Mouse (Mus musculus) kidney, postnatal 4 days (tissue): ENCODE results near the gene Pcx.

Experiments used
- DNase-seq, 2 experiments: peaks; one replicate each; pipeline ENCODE4 v3.0.0; 2021; ENCODE audit warnings: mixed read lengths in 2 of 2

The Pcx gene

DNA sequence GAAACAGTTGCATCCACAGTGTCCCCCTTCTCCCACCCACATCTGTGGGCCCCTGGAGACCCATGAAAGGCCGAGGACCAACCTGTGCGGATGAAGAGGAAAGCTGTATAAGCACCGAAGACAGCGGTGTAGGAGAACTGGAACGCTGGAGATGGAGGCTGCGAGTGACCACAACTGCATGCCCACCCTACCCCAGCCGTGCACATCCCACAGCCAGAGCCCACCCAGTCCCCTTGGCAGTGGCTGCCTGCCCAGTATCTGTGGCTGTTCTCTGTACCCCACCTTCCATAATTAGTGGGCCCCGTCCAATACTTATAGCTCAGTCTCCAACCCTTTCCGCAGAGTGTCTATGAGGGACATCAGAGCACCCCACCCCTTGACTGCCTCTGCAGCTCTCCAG lies 113.1 kb downstream of the Pcx start:
- no peak for DNase-seq

DNA sequence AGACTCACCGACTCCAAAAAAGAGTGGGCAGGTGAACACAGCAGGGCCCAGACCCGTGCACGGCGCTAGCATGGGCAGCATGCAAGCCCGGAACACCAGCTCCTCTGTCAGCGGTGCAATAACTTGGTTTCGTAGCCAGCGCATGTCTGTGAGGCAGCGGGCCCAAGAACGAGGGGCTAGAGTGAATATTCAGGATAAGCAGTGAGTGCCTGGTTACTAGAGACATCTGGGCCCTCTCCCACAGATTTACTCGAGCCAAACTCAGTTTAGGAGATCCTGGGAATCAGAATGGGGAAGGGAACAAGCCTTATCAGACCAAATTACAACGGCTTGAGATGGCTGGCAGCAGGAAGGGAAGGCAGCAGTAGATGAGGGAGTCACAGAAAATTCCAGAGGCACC lies 113.7 kb downstream of the Pcx start:
- no peak for DNase-seq

- no peak for DNase-seq
These were observed 114.3 kb downstream of the Pcx start for GRCm38 (mm10) chr19:4624406-4625178.

- DNase-seq = peak; percentile 95 to 97
These were observed 115.0 kb downstream of the Pcx start, which contains the start of gene Rce1 for GRCm38 (mm10) chr19:4625179-4625828. Rce1 (minus strand) TSS chr19:4625641.

DNA sequence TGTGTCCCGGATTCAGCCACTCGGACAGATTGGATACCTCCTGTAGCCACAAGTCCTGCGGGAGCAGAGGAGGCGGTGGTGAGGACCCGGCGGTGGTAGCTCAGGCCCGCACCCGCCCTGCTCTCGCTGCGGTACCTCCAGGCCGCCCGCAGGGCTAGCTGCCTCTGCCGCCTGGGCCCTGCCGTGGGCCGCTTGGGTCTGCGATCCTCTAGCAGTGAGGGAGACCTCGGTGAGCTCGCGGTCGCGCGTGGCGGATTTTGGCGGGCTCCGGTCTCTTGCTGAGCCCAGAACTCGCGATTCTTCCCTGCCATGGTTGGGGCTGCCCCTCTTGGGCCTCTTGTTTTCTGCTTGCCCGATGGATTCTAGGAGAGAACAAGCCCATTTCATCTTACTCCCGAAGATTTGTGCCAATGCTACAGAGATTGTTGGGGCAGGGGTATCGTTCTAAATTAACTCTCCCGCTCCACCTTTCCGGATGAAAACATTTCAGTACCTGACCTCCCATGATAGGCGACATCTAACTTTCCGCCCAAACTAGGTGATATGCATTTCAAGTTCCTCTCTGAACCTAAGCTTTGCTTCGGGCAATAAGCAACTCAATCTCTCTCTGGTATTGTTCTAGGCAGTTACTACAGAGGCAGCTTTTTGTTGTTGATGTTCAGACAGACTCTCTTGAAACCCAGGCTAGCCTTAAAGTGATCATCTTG lies 115.7 kb downstream of the Pcx start:
- no peak for DNase-seq

DNA sequence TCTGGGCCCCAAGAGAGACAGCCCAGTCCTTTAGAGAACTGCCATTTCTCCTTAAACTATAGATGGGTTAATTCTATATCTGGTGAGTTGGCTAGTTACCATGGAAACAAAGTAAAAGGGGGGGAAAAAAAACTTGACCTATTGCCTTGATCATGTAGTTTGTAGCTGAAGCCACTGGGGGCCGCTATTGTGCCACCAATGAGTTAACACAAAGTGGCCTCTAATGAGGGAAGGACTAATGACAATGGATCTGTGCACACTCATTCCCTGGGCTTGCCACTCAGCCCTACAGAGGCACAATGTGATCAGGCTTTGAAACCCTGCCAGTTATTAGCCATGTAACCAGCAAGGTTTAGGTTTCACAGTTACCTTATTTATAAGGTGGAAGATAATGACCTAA lies 118.5 kb downstream of the Pcx start:
- DNase-seq = peak; percentile 82 to 86

DNA sequence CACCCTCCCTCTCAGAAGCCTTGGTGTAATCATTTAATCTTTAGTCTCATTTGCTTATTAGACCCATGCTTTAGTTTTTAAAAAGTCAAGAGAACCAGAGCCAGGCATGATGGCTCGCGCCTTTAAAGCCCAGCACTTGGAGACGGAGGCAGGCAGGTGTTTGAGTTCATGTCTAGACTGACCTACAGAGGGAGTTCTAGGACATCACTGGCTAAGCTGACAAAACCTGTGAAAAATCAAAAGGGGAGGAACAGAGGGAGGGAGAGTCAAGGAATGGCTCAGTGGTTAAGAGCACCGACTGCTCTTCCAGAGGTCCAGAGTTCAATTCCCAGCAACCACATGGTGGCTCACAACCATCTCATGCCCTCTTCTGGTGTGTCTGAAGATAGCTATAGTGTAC lies 125.7 kb downstream of the Pcx start:
- no peak for DNase-seq

DNA sequence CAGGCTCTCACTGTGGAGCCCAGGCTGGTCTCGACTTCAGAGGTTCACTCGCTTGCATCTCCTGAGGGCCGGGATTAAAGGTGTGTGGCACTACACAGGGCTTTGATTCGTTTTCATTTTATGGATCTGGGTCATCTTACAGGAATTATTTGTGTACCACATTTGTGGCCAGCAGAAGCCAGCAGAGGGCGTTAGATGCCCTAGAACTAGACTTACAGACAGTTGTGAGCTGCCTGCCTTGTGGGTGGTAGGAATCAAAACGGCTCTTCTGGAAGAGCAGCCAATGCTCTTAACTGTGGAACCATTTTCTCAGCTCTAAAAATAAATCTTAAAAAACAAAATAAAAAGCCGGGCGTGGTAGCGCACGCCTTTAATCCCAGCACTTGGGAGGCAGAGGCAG lies 134.0 kb downstream of the Pcx start:
- peak; percentile 44 to 59 for DNase-seq

DNA sequence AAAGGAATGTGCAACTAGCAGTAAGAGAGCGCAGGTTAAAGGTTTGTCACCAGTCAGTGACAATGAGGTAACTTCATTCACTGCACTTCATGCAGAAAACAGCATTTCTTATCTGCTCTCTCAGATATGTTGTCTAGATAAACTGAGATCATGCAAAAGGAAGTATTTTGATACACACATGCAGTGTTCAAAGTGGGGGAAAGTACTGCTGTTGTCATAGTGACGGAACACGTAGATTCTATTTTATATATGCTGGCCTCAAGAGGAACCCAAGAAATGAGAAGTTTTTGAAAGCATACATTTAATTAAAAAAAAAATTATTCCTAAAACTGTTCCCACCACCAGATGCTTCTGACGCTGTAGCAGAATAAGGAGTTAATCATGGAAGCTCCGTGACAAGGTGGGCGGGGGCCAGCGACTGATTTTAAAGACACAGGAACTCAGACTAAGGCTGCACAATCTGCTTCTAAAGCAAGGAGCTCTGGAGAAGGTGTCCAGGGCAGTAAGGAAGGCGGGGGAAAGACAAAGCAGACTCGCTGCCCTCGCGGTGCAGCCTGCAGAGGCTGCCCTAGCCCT lies 136.7 kb downstream of the Pcx start:
- DNase-seq = peak in 1 of 2 experiments; percentile 12

DNA sequence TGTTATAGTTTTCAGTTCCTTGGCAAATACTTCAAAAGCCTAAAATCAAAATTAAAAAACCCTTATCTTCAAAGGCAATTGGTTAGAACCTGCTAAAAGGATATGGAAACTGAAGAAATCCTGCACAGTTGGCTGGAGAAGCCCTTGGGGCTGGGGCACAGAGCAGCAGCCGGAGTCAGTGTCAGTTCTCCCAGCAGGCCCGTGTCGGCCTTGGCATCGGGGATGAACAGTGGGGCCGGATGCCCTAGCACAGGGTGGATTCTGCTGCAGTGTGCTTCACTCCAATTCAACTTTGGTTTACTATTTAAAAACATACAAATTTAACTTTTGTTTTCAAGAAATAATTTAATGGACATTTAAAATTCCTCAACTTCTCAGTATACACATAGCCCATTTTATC lies 147.9 kb downstream of the Pcx start:
- no peak for DNase-seq

DNA sequence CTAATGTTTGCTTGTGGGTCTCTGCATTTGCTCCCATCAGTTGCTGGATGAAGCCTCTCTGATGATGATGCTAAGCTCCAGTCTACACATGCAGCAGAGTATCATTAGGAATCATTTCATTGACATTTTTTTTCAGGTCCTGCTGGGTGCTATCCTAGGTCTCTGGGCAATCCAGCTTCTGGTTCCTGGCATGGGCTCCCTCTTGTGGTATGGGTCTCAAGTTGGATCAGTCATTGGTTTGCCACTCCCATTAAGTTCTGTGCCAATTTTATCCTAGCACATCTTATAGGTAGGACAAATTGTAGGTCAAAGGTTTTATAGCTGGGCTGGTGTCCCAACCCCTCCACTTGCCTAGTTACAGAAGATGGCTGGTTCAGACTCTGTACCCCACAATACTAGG lies 156.5 kb downstream of the Pcx start:
- peak in 1 of 2 experiments; percentile 12 for DNase-seq

DNA sequence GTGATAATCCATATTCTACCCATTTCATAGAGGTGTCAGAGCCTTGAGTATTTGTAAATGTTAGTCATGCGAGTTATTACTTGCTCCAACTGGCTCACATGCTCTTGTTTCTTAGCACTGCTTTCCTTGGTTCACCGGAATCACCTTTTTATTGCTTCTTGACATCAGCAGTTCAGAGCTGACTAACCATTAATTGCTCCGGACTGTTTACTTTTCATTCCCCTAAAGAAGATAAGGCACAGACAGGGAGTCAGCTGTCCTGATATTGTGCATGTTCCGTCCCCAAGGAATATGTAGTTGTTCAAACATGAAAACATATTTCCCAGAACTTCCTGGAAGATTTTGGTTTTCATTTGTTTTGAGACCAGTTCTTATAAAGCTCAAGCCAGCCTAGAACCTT lies 160.5 kb downstream of the Pcx start:
- no peak for DNase-seq
